ENCODE assay signal across 20 mouse cellular contexts in the genomic region with DNA sequence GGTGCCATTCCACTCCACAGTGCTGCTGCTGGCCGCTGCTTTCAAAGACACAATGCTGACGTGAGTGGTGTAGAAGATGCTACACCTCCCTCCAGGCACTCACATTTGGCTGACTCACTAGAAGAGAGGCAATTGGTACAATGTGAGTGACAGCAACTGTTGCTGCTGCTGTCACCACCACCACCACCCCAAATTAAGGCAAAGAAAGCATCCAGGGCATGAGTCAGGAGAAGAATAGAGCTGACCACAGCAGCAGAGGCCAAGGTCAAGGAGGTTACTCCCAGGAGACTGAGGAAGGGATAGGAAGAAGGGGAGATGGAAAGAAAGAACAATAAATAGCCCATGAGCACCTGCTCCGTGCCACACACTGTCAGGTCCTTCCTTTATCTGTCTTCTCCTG.
DNase-seq lines count a peak whose midpoint lies in the region; ATAC-seq and TF ChIP-seq lines count a peak whose summit lies in the region.
"Had no signal": no experiment of that assay in that cellular context is flagged by ENCODE, and none has a peak within 500 bp of the region (broad histone marks: within the 10 kb centered on the region; RNA-seq: fewer than 3 reads in every experiment).

No protein-coding gene starts in this region.

- no peaks in the 10 kb centered on the region for H3K9me3 ChIP-seq in heart, postnatal 0 days (replicated peaks; ENCODE audit: control insufficient read depth, low read length)
- no peaks in the 10 kb centered on the region for H3K9me3 ChIP-seq in heart, embryonic 11.5 days (replicated peaks; ENCODE audit: control insufficient read depth, low read length)
- H3K9me3 ChIP-seq: hindbrain, embryonic 13.5 days; midbrain, embryonic 12.5 days; stomach, embryonic 15.5 days had no signal

- no peak for TF ChIP-seq CTCF in heart, adult 2 months (IDR thresholded peaks at IDR 0.05)
- no peak for TF ChIP-seq CTCF in heart, postnatal 0 days (IDR thresholded peaks at IDR 0.05; ENCODE audit: low read depth)

- peaks cover 53% of the 10 kb centered on the region for H3K36me3 ChIP-seq in heart, adult 2 months (ENCODE audit: control insufficient read depth, insufficient read depth, low read length)
- H3K36me3 ChIP-seq in heart, postnatal 0 days (replicated peaks; ENCODE audit: control insufficient read depth, insufficient read depth, low read length), result no peaks in the 10 kb centered on the region
- no peaks in the 10 kb centered on the region for H3K36me3 ChIP-seq in heart, embryonic 11.5 days (ENCODE audit: control insufficient read depth, insufficient read depth, low read length)
- H3K36me3 ChIP-seq: hindbrain, embryonic 13.5 days; midbrain, embryonic 12.5 days; stomach, embryonic 15.5 days had no signal

- DNase-seq in heart, adult 2 months, result no peak
- no peak for DNase-seq in heart, adult 8-10 months (ENCODE audit: low spot score)
- no peak for DNase-seq in heart, postnatal 0 days (ENCODE audit: low spot score)
- DNase-seq in 416B (ENCODE audit: low read depth), result peak; percentile 10
- peak; percentile 33 for DNase-seq in brain, adult 2 months (ENCODE audit: low read depth, low spot score)
- DNase-seq in yolk sac, embryonic 10.5 days (ENCODE audit: low spot score), result no peak
- DNase-seq: adrenal gland, postnatal 36 days; cerebellum, adult 11 months; cerebellum, adult 9-11 months; kidney, adult 8-10 months; kidney, postnatal 10 days; liver, postnatal 0 days; lung, postnatal 10 days; thymus, adult 2 months; thymus, postnatal 4 days had no signal

- H3K27ac ChIP-seq in heart, adult 2 months, result peak overlapping the region; percentile 88
- peak overlapping the region; percentile 52 for H3K27ac ChIP-seq in heart, postnatal 0 days (ENCODE audit: low read depth)
- no peak overlapping the region for H3K27ac ChIP-seq in heart, embryonic 11.5 days (ENCODE audit: low read depth, low read length)
- H3K27ac ChIP-seq: hindbrain, embryonic 13.5 days; midbrain, embryonic 12.5 days; stomach, embryonic 15.5 days had no signal

- H3K4me1 ChIP-seq in heart, adult 2 months (ENCODE audit: control insufficient read depth, insufficient read depth, low read length), result peaks cover 39% of the 10 kb centered on the region
- peaks cover 75% of the 10 kb centered on the region for H3K4me1 ChIP-seq in heart, postnatal 0 days (ENCODE audit: control insufficient read depth, insufficient read depth)
- peaks cover 42% of the 10 kb centered on the region for H3K4me1 ChIP-seq in heart, embryonic 11.5 days (ENCODE audit: control insufficient read depth, insufficient read depth, low read length)

- no peak for TF ChIP-seq POLR2A in heart, adult 2 months (IDR thresholded peaks at IDR 0.05; ENCODE audit: insufficient read depth, low read depth, low read length)

- ATAC-seq in heart, postnatal 0 days (ENCODE audit: insufficient read depth, low read depth), result no peak
- ATAC-seq in heart, embryonic 11.5 days (replicated peaks; ENCODE audit: insufficient number of reproducible peaks, low FRiP score, low TSS enrichment), result no peak
- ATAC-seq: liver, postnatal 0 days had no signal

- H3K27me3 ChIP-seq in heart, adult 2 months (ENCODE audit: control insufficient read depth, insufficient read depth, low read length), result no peaks in the 10 kb centered on the region
- H3K27me3 ChIP-seq in heart, postnatal 0 days (ENCODE audit: control insufficient read depth, insufficient read depth, low read length), result no peaks in the 10 kb centered on the region
- no peaks in the 10 kb centered on the region for H3K27me3 ChIP-seq in heart, embryonic 11.5 days (ENCODE audit: control insufficient read depth, insufficient read depth, low read length)
- H3K27me3 ChIP-seq: hindbrain, embryonic 13.5 days; midbrain, embryonic 12.5 days; stomach, embryonic 15.5 days had no signal

- 68% methylated on average over 3 of the region's 3 CpGs for WGBS in heart, adult 2 months
- 72% methylated on average over 3 of the region's 3 CpGs for WGBS in heart, postnatal 0 days
- WGBS in heart, embryonic 11.5 days (ENCODE audit: insufficient replicate concordance), result 49% methylated on average over 3 of the region's 3 CpGs

- H3K9ac ChIP-seq in heart, adult 2 months (ENCODE audit: low read depth, low read length), result no peak overlapping the region
- H3K9ac ChIP-seq in heart, postnatal 0 days (replicated peaks; ENCODE audit: low read depth, low read length), result no peak overlapping the region
- H3K9ac ChIP-seq in heart, embryonic 11.5 days (ENCODE audit: low read depth, low read length), result no peak overlapping the region
- H3K9ac ChIP-seq: hindbrain, embryonic 13.5 days; liver, postnatal 0 days; midbrain, embryonic 12.5 days; stomach, embryonic 15.5 days had no signal

- H3K4me2 ChIP-seq in heart, postnatal 0 days (ENCODE audit: low read depth, low read length), result no peak overlapping the region
- H3K4me2 ChIP-seq in heart, embryonic 11.5 days, result no peak overlapping the region
- H3K4me2 ChIP-seq: hindbrain, embryonic 13.5 days; liver, embryonic 11.5 days; midbrain, embryonic 12.5 days; stomach, embryonic 15.5 days had no signal

- H3K79me2 ChIP-seq in heart, adult 2 months (replicated peaks; ENCODE audit: control insufficient read depth, insufficient read depth, low read length), result peaks cover 4% of the 10 kb centered on the region

- TF ChIP-seq EP300 in heart, adult 2 months (IDR thresholded peaks at IDR 0.05; ENCODE audit: insufficient read depth, low read depth, low read length), result no peak
- TF ChIP-seq EP300 in heart, postnatal 0 days (IDR thresholded peaks at IDR 0.05; ENCODE audit: low read depth), result no peak

- H3K4me3 ChIP-seq in heart, adult 2 months, result no peak overlapping the region
- H3K4me3 ChIP-seq in heart, postnatal 0 days (ENCODE audit: low read depth, low read length), result no peak overlapping the region
- H3K4me3 ChIP-seq in heart, embryonic 11.5 days (ENCODE audit: low read depth, low read length), result no peak overlapping the region
- H3K4me3 ChIP-seq: hindbrain, embryonic 13.5 days; midbrain, embryonic 12.5 days; stomach, embryonic 15.5 days had no signal

- intact Hi-C loops in heart, adult 2 months (cut with DNase I), result no loop called here

Comparison
In these comparisons a context has a peak if more than half of its experiments do, and no peak if none do; other contexts are left out.
1. DNase-seq: peak in 416B (single experiment) and brain, adult 2 months (single experiment); none in heart, adult 2 months (0 of 2), heart, adult 8-10 months (single experiment), heart, postnatal 0 days (single experiment) and yolk sac, embryonic 10.5 days (single experiment).